Mouse (Mus musculus) neural tube, embryonic 12.5 days (tissue): ENCODE results near the gene Psmc3. TPM values are rescaled to one million over a fixed set of nuclear protein-coding genes. Genes with fewer than 3 reads are reported as not detected.
A peak's percentile ranks its signal among the peaks of the same experiment; 100 is the strongest.
"Not testable (repeated sequence)": the region's sequence is repeated elsewhere in the genome, so short reads cannot be mapped to it uniquely, and the experiment has no call there.

Source experiments
- ATAC-seq: fragments of 200-750 bp; cut with Nextera tagmentation; 2 replicates; pipeline ENCODE4 v1.8.0; 2017; ENCODE audit warnings: low read depth, mild to moderate bottlenecking, moderate TSS enrichment, moderate library complexity; ENCODE audit not compliant: low FRiP score
- H3K27ac ChIP-seq: fragments of 300-500 bp; sonication (generic); 2 replicates; pipeline ENCODE4 v1.5.1; 2016
- H3K27me3 ChIP-seq: fragments of 300-500 bp; sonication (generic); replicated peaks from 2 replicates; pipeline ENCODE4 v1.6.1; 2016; ENCODE audit warnings: mild to moderate bottlenecking
- H3K36me3 ChIP-seq: fragments of 300-500 bp; sonication (generic); 2 replicates; pipeline ENCODE4 v1.6.1; 2016; ENCODE audit warnings: mild to moderate bottlenecking
- H3K4me1 ChIP-seq: fragments of 300-500 bp; sonication (generic); 2 replicates; pipeline ENCODE4 v1.6.1; 2016
- H3K4me2 ChIP-seq: fragments of 300-500 bp; sonication (generic); replicated peaks from 2 replicates; pipeline ENCODE4 v1.6.1; 2016; ENCODE audit warnings: mild to moderate bottlenecking
- H3K4me3 ChIP-seq: fragments of 300-500 bp; sonication (generic); 2 replicates; pipeline ENCODE4 v1.5.1; 2016
- H3K9ac ChIP-seq: fragments of 300-500 bp; sonication (generic); 2 replicates; pipeline ENCODE4 v1.6.1; 2016; ENCODE audit warnings: mild to moderate bottlenecking
- H3K9me3 ChIP-seq: fragments of 300-500 bp; sonication (generic); 2 replicates; pipeline ENCODE4 v1.6.1; 2016; ENCODE audit warnings: mild to moderate bottlenecking
- WGBS: fragments of 180-500 bp; shearing (Covaris S2); methylation state at CpG from one replicate; pipeline ENCODE4 v1.1.7; 2016; 5-methylcytosine and 5-hydroxymethylcytosine counted together
- polyA plus RNA-seq: library from polyadenylated mRNA; unstranded; fragments of >200 nt; fragmentation: Nextera tagmentation; extraction: Ambion mirVana; gene quantifications from 2 replicates; pipeline ENCODE4 v1.2.1, GENCODE M21; 2016

Psmc3 gene
- polyA plus RNA-seq, 1 experiment from 2014 or later = 296 TPM

DNA sequence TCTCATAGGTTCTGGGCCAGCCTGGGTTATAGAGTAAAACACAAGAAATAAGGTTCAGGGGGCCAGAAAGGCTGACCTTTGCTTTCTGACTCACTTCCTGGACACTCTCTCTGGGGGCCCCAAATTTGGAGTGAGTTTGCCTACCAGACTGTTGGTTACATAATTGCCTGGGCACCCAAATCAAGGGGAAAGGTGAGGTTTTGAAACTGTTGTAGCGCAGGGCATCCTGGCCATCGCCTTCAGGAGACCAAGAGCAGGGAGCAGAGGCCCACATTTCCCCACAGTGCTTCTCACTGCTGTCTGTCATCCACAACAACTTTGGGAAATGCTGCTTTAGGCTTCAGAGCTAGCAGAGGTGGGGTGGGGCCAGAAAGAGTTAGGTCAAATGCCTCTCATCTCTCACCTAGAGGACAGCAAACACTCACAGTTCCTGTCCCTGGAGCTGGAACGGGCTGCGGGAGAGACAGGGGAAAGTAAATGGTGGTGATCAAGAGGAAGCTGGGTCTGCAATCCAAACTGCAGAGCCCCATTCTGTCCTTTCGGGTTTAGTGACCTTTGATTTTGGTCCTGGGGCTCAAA, 56.1 kb downstream of the Psmc3 start:
- no peak for ATAC-seq
- WGBS = 92% methylated on average over 5 of the region's 5 CpGs
- Histone ChIP-seq H3K27me3 (0 out of 2 replicates have a peak, but pooled peaks cover 3% of the 10 kb centered on the region), H3K9ac (no peak overlapping the region), H3K9me3 (no peaks in the 10 kb centered on the region), H3K4me2 (no peak overlapping the region), H3K4me3 (no peak overlapping the region), H3K27ac (no peak overlapping the region), H3K36me3 (no peaks in the 10 kb centered on the region), H3K4me1 (no peaks in the 10 kb centered on the region)

DNA sequence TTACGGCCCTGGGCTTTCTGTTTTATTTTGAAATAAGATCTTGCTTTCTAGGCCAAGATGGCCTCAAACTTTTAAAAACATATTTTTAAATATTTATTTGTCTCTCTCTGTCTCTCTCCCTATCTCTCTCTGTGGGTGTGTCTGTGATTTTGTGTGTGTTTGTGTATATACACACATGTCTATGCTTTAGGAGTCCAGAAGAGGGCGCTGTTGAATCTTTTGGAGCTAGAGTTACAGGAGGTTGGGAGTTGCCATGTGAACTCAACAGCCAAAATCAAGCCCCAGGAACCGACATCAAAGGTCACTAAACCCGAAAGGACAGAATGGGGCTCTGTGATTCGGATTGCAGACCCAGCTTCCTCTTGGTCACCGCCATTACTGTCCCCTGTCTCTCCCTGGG, 56.6 kb downstream of the Psmc3 start:
- Histone ChIP-seq H3K9me3 (no peaks in the 10 kb centered on the region), H3K9ac (no peak overlapping the region), H3K36me3 (no peaks in the 10 kb centered on the region), H3K4me3 (no peak overlapping the region), H3K27ac (no peak overlapping the region), H3K4me2 (no peak overlapping the region), H3K27me3 (0 out of 2 replicates have a peak, but pooled peaks cover 3% of the 10 kb centered on the region), H3K4me1 (peaks cover 4% of the 10 kb centered on the region)
- 73% methylated on average over 6 of the region's 6 CpGs for WGBS
- ATAC-seq = no peak

DNA sequence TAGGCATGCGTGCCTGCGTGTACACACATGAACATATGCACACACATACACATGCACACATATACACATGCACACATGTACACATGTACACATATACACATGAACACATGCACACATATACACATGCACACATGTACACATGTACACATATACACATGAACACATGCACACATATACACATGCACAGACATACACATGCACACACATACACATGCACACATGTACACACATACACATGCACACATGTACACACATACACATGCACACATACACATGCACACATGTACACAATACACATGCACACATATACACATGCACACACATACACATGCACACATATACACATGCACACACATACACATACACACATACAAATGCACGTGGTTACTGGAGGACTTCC, 58.0 kb downstream of the Psmc3 start:
- not testable (repeated sequence) for H3K27me3 ChIP-seq, H3K4me2 ChIP-seq, H3K4me1 ChIP-seq, H3K4me3 ChIP-seq, H3K9me3 ChIP-seq, ATAC-seq, H3K9ac ChIP-seq, H3K27ac ChIP-seq, H3K36me3 ChIP-seq
- WGBS = 94% methylated on average over 3 of the region's 3 CpGs

DNA sequence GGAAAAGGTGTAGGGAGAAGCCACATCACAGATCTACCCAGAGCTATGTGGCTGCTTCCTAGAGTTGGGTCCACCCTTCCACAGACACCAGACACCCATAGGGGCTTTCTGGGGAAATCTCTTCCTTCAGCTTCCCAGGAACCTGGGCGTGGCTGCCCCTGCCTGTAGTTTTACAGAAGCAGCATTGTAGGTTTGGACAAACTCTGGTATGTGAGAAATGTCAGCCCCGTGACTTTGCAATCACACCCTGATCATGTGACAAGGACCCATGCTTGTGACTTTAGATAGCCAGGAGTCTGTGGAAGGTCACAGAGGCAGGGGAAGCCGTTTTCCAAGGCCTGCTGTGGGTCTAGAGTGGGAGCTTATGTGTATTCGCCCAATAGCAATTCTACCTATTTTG, 58.7 kb downstream of the Psmc3 start:
- Histone ChIP-seq H3K9me3 (no peaks in the 10 kb centered on the region), H3K4me2 (no peak overlapping the region), H3K9ac (no peak overlapping the region), H3K4me3 (no peak overlapping the region), H3K27ac (no peak overlapping the region), H3K4me1 (peaks cover 6% of the 10 kb centered on the region), H3K27me3 (0 out of 2 replicates have a peak, but pooled peaks cover 6% of the 10 kb centered on the region), H3K36me3 (no peaks in the 10 kb centered on the region)
- WGBS = 63% methylated on average over 4 of the region's 4 CpGs
- ATAC-seq = no peak

DNA sequence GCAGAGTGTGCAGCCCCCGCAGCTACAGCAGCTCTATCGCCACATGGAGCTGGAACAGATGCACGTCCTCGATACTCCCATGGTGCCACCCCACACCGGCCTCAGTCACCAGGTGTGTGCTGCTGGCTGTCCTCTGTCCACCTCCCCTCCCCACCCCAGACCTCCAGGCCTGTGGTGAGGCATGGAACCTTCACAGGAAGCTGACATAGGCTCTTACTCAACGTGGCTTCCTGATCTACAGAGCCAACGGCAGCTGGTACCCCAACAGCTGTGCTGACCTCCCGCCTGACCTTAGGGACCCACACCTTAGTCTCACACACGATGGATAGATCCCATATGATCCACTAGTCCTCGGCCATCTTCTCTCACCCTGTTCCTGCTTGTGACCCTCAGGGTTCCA, 59.5 kb downstream of the Psmc3 start:
- peaks cover 6% of the 10 kb centered on the region for H3K4me1 ChIP-seq
- ATAC-seq = no peak
- WGBS = 83% methylated on average over 10 of the region's 10 CpGs
- no peak overlapping the region for H3K27ac ChIP-seq
- 0 out of 2 replicates have a peak, but pooled peaks cover 6% of the 10 kb centered on the region for H3K27me3 ChIP-seq
- H3K36me3 ChIP-seq = no peaks in the 10 kb centered on the region
- H3K9me3 ChIP-seq = no peaks in the 10 kb centered on the region
- no peak overlapping the region for H3K4me2 ChIP-seq
- H3K4me3 ChIP-seq = no peak overlapping the region
- H3K9ac ChIP-seq = no peak overlapping the region

DNA sequence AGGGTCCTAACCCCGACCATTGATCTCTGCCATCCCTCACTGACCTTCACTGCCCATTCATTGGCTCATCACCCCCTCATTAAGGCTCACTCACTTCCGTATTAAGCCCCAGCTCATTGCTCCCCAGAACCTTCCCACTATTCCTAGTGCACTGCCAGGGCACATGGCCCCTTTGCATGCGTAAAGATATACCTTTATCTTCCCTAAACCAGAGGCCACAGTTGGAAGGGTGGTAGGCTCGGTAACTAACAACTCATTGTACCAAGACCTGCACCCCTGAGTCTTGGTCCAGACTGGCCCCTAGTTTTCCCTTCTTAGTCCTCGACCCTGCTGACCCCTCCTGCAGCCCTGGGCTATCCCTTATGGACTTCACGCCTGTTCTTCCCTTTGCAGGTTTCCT, 60.0 kb downstream of the Psmc3 start:
- 73% methylated on average over 6 of the region's 6 CpGs for WGBS
- H3K4me1 ChIP-seq = peaks cover 6% of the 10 kb centered on the region
- no peak overlapping the region for H3K4me3 ChIP-seq
- H3K36me3 ChIP-seq = no peaks in the 10 kb centered on the region
- no peak overlapping the region for H3K4me2 ChIP-seq
- ATAC-seq = no peak
- H3K27ac ChIP-seq = no peak overlapping the region
- H3K9ac ChIP-seq = no peak overlapping the region
- H3K9me3 ChIP-seq = no peaks in the 10 kb centered on the region
- 0 out of 2 replicates have a peak, but pooled peaks cover 6% of the 10 kb centered on the region for H3K27me3 ChIP-seq

DNA sequence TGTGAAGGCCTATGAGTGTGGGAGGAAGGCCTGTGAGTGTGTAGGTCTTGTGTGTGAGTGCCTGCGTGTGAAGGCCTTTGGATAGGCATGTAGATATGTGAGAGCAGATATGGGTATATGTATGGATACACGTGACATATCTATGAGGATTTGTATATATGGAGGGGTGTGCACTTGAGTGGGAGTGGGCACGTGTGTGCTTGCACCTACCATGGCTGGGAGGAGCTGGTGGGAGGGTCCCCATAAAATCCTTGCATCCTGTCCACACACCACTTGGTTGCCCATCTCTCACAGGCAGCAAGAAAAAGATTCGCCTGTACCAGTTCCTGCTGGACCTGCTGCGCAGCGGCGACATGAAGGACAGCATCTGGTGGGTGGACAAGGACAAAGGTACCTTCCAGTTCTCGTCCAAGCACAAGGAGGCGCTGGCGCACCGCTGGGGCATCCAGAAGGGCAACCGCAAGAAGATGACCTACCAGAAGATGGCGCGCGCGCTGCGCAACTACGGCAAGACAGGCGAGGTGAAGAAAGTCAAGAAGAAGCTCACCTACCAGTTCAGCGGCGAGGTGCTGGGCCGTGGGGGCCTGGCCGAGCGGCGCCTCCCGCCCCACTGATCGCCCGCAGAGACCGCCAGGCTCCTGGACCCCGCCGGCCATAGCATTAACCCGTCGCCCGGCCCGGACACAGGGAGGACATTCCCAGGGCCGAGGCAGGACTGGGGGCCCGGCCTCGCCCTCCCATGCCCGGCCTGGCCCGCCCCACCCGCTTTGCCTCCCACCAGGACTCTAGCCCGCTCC, 61.2 kb downstream of the Psmc3 start:
- Histone ChIP-seq H3K9ac (peak overlapping the region; percentile 58), H3K27ac (no peak overlapping the region), H3K4me3 (peak overlapping the region; percentile 35), H3K4me1 (peaks cover 6% of the 10 kb centered on the region), H3K9me3 (no peaks in the 10 kb centered on the region), H3K36me3 (no peaks in the 10 kb centered on the region), H3K4me2 (peak overlapping the region; percentile 83), H3K27me3 (0 out of 2 replicates have a peak, but pooled peaks cover 6% of the 10 kb centered on the region)
- ATAC-seq = peak; percentile 74
- WGBS = 7% methylated on average over 42 of the region's 42 CpGs

DNA sequence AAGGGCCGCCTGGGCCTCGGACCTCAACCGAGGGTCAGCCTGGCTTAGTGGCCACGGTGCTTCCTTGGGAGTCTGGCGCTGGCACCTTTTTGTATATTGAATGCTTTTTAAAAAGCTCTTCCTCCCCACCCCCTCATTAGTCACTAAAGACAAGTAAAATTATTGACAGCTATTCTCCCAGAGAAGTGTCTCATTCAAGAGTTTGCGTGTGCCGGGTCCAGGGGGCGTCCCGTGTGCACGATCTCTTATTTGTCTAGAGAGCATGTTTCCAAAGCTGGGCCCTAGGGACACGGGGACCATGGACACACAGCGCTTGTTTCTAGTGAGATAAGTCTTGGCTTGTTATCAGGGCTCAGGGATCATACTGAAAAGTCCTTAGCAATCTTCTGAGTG, 61.8 kb downstream of the Psmc3 start:
- 37% methylated on average over 12 of the region's 12 CpGs for WGBS
- Histone ChIP-seq H3K4me1 (peaks cover 6% of the 10 kb centered on the region), H3K4me2 (peak overlapping the region; percentile 83), H3K27me3 (0 out of 2 replicates have a peak, but pooled peaks cover 6% of the 10 kb centered on the region), H3K27ac (no peak overlapping the region), H3K9ac (peak overlapping the region; percentile 58), H3K4me3 (peak overlapping the region; percentile 35), H3K36me3 (no peaks in the 10 kb centered on the region), H3K9me3 (no peaks in the 10 kb centered on the region)
- peak; percentile 22; the same call in 1 of the 2 replicates for ATAC-seq

Other genes starting within 250 kb of the Psmc3 start
- 216 and 237 TPM in 2 replicates for gene Mtch2, start 206.9 kb upstream of the Psmc3 start, polyA plus RNA-seq
- gene C1qtnf4, start 168.1 kb upstream of the Psmc3 start, polyA plus RNA-seq = 62.3 and 74.0 TPM in 2 replicates
- gene Kbtbd4, start 149.3 kb upstream of the Psmc3 start, polyA plus RNA-seq = 46.8 and 48.2 TPM in 2 replicates
- gene Ndufs3, start 149.2 kb upstream of the Psmc3 start, polyA plus RNA-seq = 195 and 205 TPM in 2 replicates
- 143 and 146 TPM in 2 replicates for gene Celf1, start 113.6 kb upstream of the Psmc3 start, polyA plus RNA-seq
- gene Rapsn, start 18.4 kb upstream of the Psmc3 start, polyA plus RNA-seq = 3.5 and 4.7 TPM in 2 replicates
- gene Slc39a13, start 16.4 kb downstream of the Psmc3 start, polyA plus RNA-seq = 30.0 and 30.9 TPM in 2 replicates
- 4.0 and 4.6 TPM in 2 replicates for gene Spi1, start 28.4 kb downstream of the Psmc3 start, polyA plus RNA-seq
- gene Mybpc3, start 64.1 kb downstream of the Psmc3 start, polyA plus RNA-seq = 0.30 and 0.80 TPM in 2 replicates
- 42.0 and 51.8 TPM in 2 replicates for gene Madd, start 129.8 kb downstream of the Psmc3 start, polyA plus RNA-seq
- gene Nr1h3, start 148.8 kb downstream of the Psmc3 start, polyA plus RNA-seq = 1.0 and 1.7 TPM in 2 replicates
- gene Acp2, start 148.9 kb downstream of the Psmc3 start, polyA plus RNA-seq = 35.3 and 39.8 TPM in 2 replicates
- 7.5 and 9.3 TPM in 2 replicates for gene Ddb2, start 183.0 kb downstream of the Psmc3 start, polyA plus RNA-seq
- 20.8 and 22.1 TPM in 2 replicates for gene Pacsin3, start 201.9 kb downstream of the Psmc3 start, polyA plus RNA-seq
- gene Arfgap2, start 211.0 kb downstream of the Psmc3 start, polyA plus RNA-seq = 79.6 and 81.0 TPM in 2 replicates